Comparison of ENCODE assay signal across 8 mouse cellular contexts in genomic region chr2:163055715-163056114, GRCm38 (mm10). TPM values are rescaled to one million over a fixed set of nuclear protein-coding genes. Genes with fewer than 3 reads are reported as not detected.
A peak's percentile ranks its signal among the peaks of the same experiment; 100 is the strongest.
DNase-seq lines count a peak whose midpoint lies in the region; ATAC-seq and TF ChIP-seq lines count a peak whose summit lies in the region.

No protein-coding gene starts in this region.

- no peaks in the 10 kb centered on the region for H3K9me3 ChIP-seq in heart, embryonic 10.5 days
- H3K9me3 ChIP-seq in MEL (replicated peaks; ENCODE audit: insufficient read depth, low read length): no peaks in the 10 kb centered on the region
- H3K9me3 ChIP-seq in forebrain, embryonic 15.5 days: no peaks in the 10 kb centered on the region

- peaks cover 50% of the 10 kb centered on the region for H3K79me2 ChIP-seq in MEL (ENCODE audit: control insufficient read depth, insufficient read depth, low read length, poor library complexity)

- DNase-seq in heart, embryonic 10.5 days (ENCODE audit: low spot score): no peak
- no peak for DNase-seq in heart, adult 11 months
- DNase-seq in MEL (ENCODE audit: low read depth, low spot score): peak; percentile 75
- no peak for DNase-seq in B cell, adult 2 months
- no peak for DNase-seq in c-Kit-positive CD71-positive TER-119-positive erythroid progenitor cells, embryonic 14.5 days (ENCODE audit: low spot score)
- no peak for DNase-seq in testis, postnatal 10 days (ENCODE audit: low spot score)

- TF ChIP-seq RAD21 in MEL (IDR thresholded peaks at IDR 0.05; ENCODE audit: low read depth, low read length): no peak

- no peak for TF ChIP-seq EP300 in MEL (IDR thresholded peaks at IDR 0.05; ENCODE audit: low read depth in 1 of 2, low read length in 2 of 2)

- H3K36me3 ChIP-seq in heart, embryonic 10.5 days: 0 out of 2 replicates have a peak, but pooled peaks cover 4% of the 10 kb centered on the region
- peaks cover 0 to 18% of the 10 kb centered on the region in 2 experiments; a peak in 2 of 4 replicates for H3K36me3 ChIP-seq in MEL (ENCODE audit: control insufficient read depth in 1 of 2, insufficient read depth in 2 of 2, low read length in 2 of 2)
- no peaks in the 10 kb centered on the region for H3K36me3 ChIP-seq in forebrain, embryonic 15.5 days

- H3K4me2 ChIP-seq in forebrain, embryonic 15.5 days (replicated peaks): peak overlapping the region; percentile 83

- no peak for ATAC-seq in forebrain, embryonic 15.5 days (replicated peaks)
- peak; percentile 38 for ATAC-seq in megakaryocyte progenitor cell, adult 5-6 weeks (replicated peaks; ENCODE audit: poor library complexity)

- H3K27ac ChIP-seq in heart, embryonic 10.5 days: peak overlapping the region; percentile 93
- H3K27ac ChIP-seq in MEL (ENCODE audit: control insufficient read depth, low read depth, low read length): peak overlapping the region; percentile 46
- H3K27ac ChIP-seq in forebrain, embryonic 15.5 days (replicated peaks): no peak overlapping the region

- no peak for TF ChIP-seq POLR2A in MEL (IDR thresholded peaks at IDR 0.05; ENCODE audit: control insufficient read depth in 1 of 2, insufficient read depth in 1 of 2, low read depth in 1 of 2, low read length in 2 of 2, poor library complexity in 1 of 2)

- peak overlapping the region; percentile 93 for H3K9ac ChIP-seq in MEL (ENCODE audit: control insufficient read depth, low read depth, low read length, poor library complexity, severe bottlenecking)
- peak overlapping the region; percentile 13; the same call in 1 of the 2 replicates for H3K9ac ChIP-seq in forebrain, embryonic 15.5 days (replicated peaks)

- peak overlapping the region; percentile 86 for H3K4me3 ChIP-seq in heart, embryonic 10.5 days
- peak overlapping the region; percentile 75 to 85 for H3K4me3 ChIP-seq in MEL (ENCODE audit: control insufficient read depth in 1 of 2, insufficient read depth in 1 of 2, low read depth in 2 of 2, low read length in 2 of 2)
- H3K4me3 ChIP-seq in forebrain, embryonic 15.5 days: peak overlapping the region; percentile 46

- peaks cover 57% of the 10 kb centered on the region for H3K4me1 ChIP-seq in heart, embryonic 10.5 days
- H3K4me1 ChIP-seq in MEL (ENCODE audit: control insufficient read depth in 1 of 2, insufficient read depth in 2 of 2, low read length in 2 of 2): peaks cover 0 to 16% of the 10 kb centered on the region in 2 experiments; a peak in 2 of 4 replicates
- peaks cover 24% of the 10 kb centered on the region for H3K4me1 ChIP-seq in forebrain, embryonic 15.5 days

- no peak for TF ChIP-seq CTCF in MEL (IDR thresholded peaks at IDR 0.05 in 2 of 3, conservative IDR thresholded peaks at IDR 0.05 in 1 of 3; ENCODE audit: control insufficient read depth in 1 of 3, insufficient read depth in 1 of 3, low read depth in 2 of 3, low read length in 3 of 3, poor library complexity in 1 of 3, severe bottlenecking in 1 of 3)

- WGBS in heart, embryonic 10.5 days: 25% methylated on average over 5 of the region's 5 CpGs
- 27% methylated on average over 5 of the region's 5 CpGs for WGBS in forebrain, embryonic 15.5 days

- H3K27me3 ChIP-seq in heart, embryonic 10.5 days (ENCODE audit: insufficient read depth, poor library complexity, severe bottlenecking): no peaks in the 10 kb centered on the region
- H3K27me3 ChIP-seq in MEL (ENCODE audit: control insufficient read depth in 1 of 2, insufficient read depth in 2 of 2, low read length in 2 of 2): no peaks in the 10 kb centered on the region
- H3K27me3 ChIP-seq in forebrain, embryonic 15.5 days: no peaks in the 10 kb centered on the region

TF ChIP-seq in MEL, 35 proteins besides CTCF, POLR2A, EP300 and RAD21:
- TF ChIP-seq USF2 (IDR thresholded peaks at IDR 0.05; ENCODE audit: borderline replicate concordance in 1 of 2, insufficient read depth in 1 of 2, low read depth in 1 of 2, low read length in 2 of 2) (no peak), JUND (IDR thresholded peaks at IDR 0.05; ENCODE audit: low read depth, low read length) (peak; percentile 65; the same call in 1 of the 2 replicates), TBP (IDR thresholded peaks at IDR 0.05; ENCODE audit: low read depth, low read length) (peak; percentile 24; the same call in 1 of the 2 replicates), MYC (IDR thresholded peaks at IDR 0.05; ENCODE audit: low read depth, low read length) (peak; percentile 66; the same call in 1 of the 2 replicates)

RNA-seq across cellular contexts. Expression of gene Mybl2, which starts 1.2 kb away (rescaled TPM):
- polyA plus RNA-seq in heart, embryonic 10.5 days (2016; fragmentation: Nextera tagmentation; extraction: Ambion mirVana): 30.2 and 38.2 TPM in 2 replicates
- 55.5 and 60.8 TPM in 2 replicates for total RNA-seq in MEL (2012; rRNA removed)
- 100 to 1,000 TPM in 1 of 2 experiments, not detected in 1; 145 TPM for polyA plus RNA-seq in MEL (2012; ENCODE audit: insufficient read depth in 1 of 2, insufficient read length in 2 of 2, low read depth in 1 of 2, low replicate concordance in 2 of 2, missing spikeins in 1 of 2)
- 11.8 and 14.3 TPM in 2 replicates for polyA plus RNA-seq in forebrain, embryonic 15.5 days (2015; fragmentation: Nextera tagmentation; extraction: Ambion mirVana)
- 28.1 and 30.8 TPM in 2 replicates for total RNA-seq in megakaryocyte progenitor cell, adult 5-6 weeks (2015)
- 39.0 and 40.6 TPM in 2 replicates for total RNA-seq in megakaryocyte progenitor cell, adult 5-6 weeks (2017)

RNA-seq across cellular contexts. Expression of gene Gtsf1l, which starts 31.9 kb away (rescaled TPM):
- polyA plus RNA-seq in heart, embryonic 10.5 days (2016; fragmentation: Nextera tagmentation; extraction: Ambion mirVana): not detected in 2 replicates
- not detected in 2 replicates for total RNA-seq in MEL (2012; rRNA removed)
- not detected for polyA plus RNA-seq in MEL (2012; ENCODE audit: insufficient read depth in 1 of 2, insufficient read length in 2 of 2, low read depth in 1 of 2, low replicate concordance in 2 of 2, missing spikeins in 1 of 2)
- not detected in 2 replicates for polyA plus RNA-seq in forebrain, embryonic 15.5 days (2015; fragmentation: Nextera tagmentation; extraction: Ambion mirVana)
- 0.90 and 1.4 TPM in 2 replicates for total RNA-seq in megakaryocyte progenitor cell, adult 5-6 weeks (2015)
- 0.61 TPM in 1 of 2 replicates, not detected in the other for total RNA-seq in megakaryocyte progenitor cell, adult 5-6 weeks (2017)

RNA-seq across cellular contexts. Expression of gene Ift52, which starts 38.6 kb away (rescaled TPM):
- 40.6 and 45.6 TPM in 2 replicates for polyA plus RNA-seq in heart, embryonic 10.5 days (2016; fragmentation: Nextera tagmentation; extraction: Ambion mirVana)
- total RNA-seq in MEL (2012; rRNA removed): 10.9 and 11.0 TPM in 2 replicates
- polyA plus RNA-seq in MEL (2012; ENCODE audit: insufficient read depth in 1 of 2, insufficient read length in 2 of 2, low read depth in 1 of 2, low replicate concordance in 2 of 2, missing spikeins in 1 of 2): 10 to 100 TPM in 1 of 2 experiments, not detected in 1; 32.7 TPM
- polyA plus RNA-seq in forebrain, embryonic 15.5 days (2015; fragmentation: Nextera tagmentation; extraction: Ambion mirVana): 38.4 and 40.2 TPM in 2 replicates
- 31.8 and 41.2 TPM in 2 replicates for total RNA-seq in megakaryocyte progenitor cell, adult 5-6 weeks (2015)
- total RNA-seq in megakaryocyte progenitor cell, adult 5-6 weeks (2017): 13.5 and 28.3 TPM in 2 replicates
